Mouse (Mus musculus) myocyte (in vitro differentiated cells): Measurements from ENCODE around the gene Zdhhc16. TPM values are rescaled to one million over a fixed set of nuclear protein-coding genes. Genes with fewer than 3 reads are reported as not detected.

ENCODE experiments used
- H3K27me3 ChIP-seq: one replicate; pipeline ENCODE4 v1.6.1; 2011; ENCODE audit not compliant: control insufficient read depth, insufficient read depth, insufficient read length
- H3K36me3 ChIP-seq: one replicate; pipeline ENCODE4 v1.6.1; 2011; ENCODE audit not compliant: control insufficient read depth, insufficient read depth
- H3K4me2 ChIP-seq: one replicate; pipeline ENCODE4 v1.6.1; 2011; ENCODE audit warnings: low read depth, control low read depth
- H3K4me3 ChIP-seq: one replicate; pipeline ENCODE4 v1.5.1; 2011; ENCODE audit warnings: mild to moderate bottlenecking, control low read depth, moderate library complexity
- H3K79me2 ChIP-seq: one replicate; pipeline ENCODE4 v1.6.1; 2011; ENCODE audit not compliant: control insufficient read depth, insufficient read depth
- H3ac ChIP-seq: one replicate; pipeline ENCODE4 v1.6.1; 2011; ENCODE audit not compliant: control insufficient read depth, insufficient read length
- CEBPB ChIP-seq: IDR thresholded peaks from 2 replicates; pipeline ENCODE4 v1.6.1; 2011; ENCODE audit warnings: mild to moderate bottlenecking, moderate library complexity; ENCODE audit not compliant: poor library complexity, insufficient read depth, severe bottlenecking
- E2F4 ChIP-seq: IDR thresholded peaks from one replicate; pipeline ENCODE4 v1.6.1; 2011; ENCODE audit warnings: mild to moderate bottlenecking, control low read depth, moderate library complexity; ENCODE audit not compliant: insufficient read depth
- MAX ChIP-seq: IDR thresholded peaks from one replicate; pipeline ENCODE4 v1.6.1; 2011; ENCODE audit warnings: low read depth, mild to moderate bottlenecking, control low read depth
- MYOD1 ChIP-seq, 3 experiments: IDR thresholded peaks; one replicate each; pipeline ENCODE4 v1.6.1; 2011; ENCODE audit warnings: control low read depth in 2 of 3, low read depth in 2 of 3, mild to moderate bottlenecking in 2 of 3, moderate library complexity in 1 of 3; ENCODE audit not compliant: insufficient read length in 2 of 3, control insufficient read depth in 1 of 3
- MYOG ChIP-seq, 3 experiments: IDR thresholded peaks; one replicate each; pipeline ENCODE4 v1.6.1; 2011; ENCODE audit warnings: control low read depth in 2 of 3, low read depth in 2 of 3, mild to moderate bottlenecking in 2 of 3; ENCODE audit not compliant: insufficient read length in 2 of 3, control insufficient read depth in 1 of 3, insufficient read depth in 1 of 3
- POLR2A ChIP-seq: IDR thresholded peaks from one replicate; pipeline ENCODE4 v1.6.1; 2011; ENCODE audit warnings: low read depth, mild to moderate bottlenecking, control low read depth, moderate library complexity; ENCODE audit not compliant: insufficient read length
- POLR2AphosphoS2 ChIP-seq: IDR thresholded peaks from one replicate; pipeline ENCODE4 v1.6.1; 2011; ENCODE audit warnings: low read depth, control low read depth; ENCODE audit not compliant: insufficient read length
- SRF ChIP-seq: IDR thresholded peaks from one replicate; pipeline ENCODE4 v1.6.1; 2011; ENCODE audit warnings: low read depth; ENCODE audit not compliant: control insufficient read depth, insufficient read length
- TCF12 ChIP-seq: IDR thresholded peaks from one replicate; pipeline ENCODE4 v1.6.1; 2011; ENCODE audit warnings: mild to moderate bottlenecking, control low read depth; ENCODE audit not compliant: poor library complexity, insufficient read depth, severe bottlenecking
- TCF3 ChIP-seq: IDR thresholded peaks from one replicate; pipeline ENCODE4 v1.6.1; 2011; ENCODE audit warnings: low read depth, control low read depth; ENCODE audit not compliant: insufficient read length
- polyA plus RNA-seq: library from polyadenylated mRNA; unstranded; fragments of >200 nt; fragmentation: generic; extraction: Trizol; gene quantifications from one replicate; pipeline ENCODE4 v1.2.1, GENCODE M21; 2012; ENCODE audit warnings: missing spikeins

The Zdhhc16 gene
- polyA plus RNA-seq, 1 experiment = 124 TPM

DNA sequence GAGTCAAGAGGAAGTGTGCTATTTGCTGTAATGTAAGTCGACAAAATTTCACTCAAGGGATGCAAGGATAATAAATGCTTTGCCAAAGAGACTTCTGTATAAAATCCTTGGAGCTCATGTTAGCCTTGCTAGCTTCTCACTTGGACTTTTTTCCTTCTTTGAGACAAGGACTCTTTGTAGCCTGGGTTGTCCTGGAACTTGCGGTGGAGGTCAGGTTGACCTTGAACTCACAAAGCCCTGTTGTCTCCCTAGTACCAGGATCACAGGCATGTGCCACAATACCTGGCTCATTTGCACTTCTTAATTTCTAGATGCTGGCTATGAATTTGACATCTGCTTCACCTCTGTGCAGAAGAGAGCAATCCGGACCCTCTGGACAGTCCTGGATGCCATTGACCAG is 18.0 kb upstream of the Zdhhc16 start:
- Histone ChIP-seq H3K36me3 (peaks cover 43% of the 10 kb centered on the region), H3K4me3 (no peak overlapping the region), H3K79me2 (peaks cover 51% of the 10 kb centered on the region), H3ac (no peak overlapping the region), H3K27me3 (no peaks in the 10 kb centered on the region), H3K4me2 (peak overlapping the region; percentile 88)
- no peak for TF ChIP-seq MYOD1 (IDR thresholded peaks at IDR 0.05; ENCODE audit: control insufficient read depth in 1 of 3, insufficient read length in 2 of 3, low read depth in 2 of 3)

DNA sequence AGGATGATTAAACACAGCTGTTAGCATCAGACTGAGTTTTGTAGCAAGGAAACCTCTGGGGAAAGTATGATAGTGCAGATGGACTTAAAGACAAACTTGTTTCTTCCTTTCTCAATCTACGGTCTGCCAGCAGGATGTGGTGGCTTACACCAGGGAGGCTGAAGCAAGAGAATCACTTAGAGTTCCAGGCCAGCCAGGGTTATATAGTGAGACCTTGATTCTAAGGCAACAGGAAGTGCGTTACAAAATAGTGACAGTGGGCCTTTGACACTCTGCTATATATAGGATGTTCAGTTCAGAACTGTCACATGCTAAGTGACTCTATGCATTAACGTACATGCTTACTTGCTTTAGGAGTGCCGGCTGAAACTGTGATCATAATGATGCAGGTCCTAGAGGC is 16.4 kb upstream of the Zdhhc16 start:
- Histone ChIP-seq H3K27me3 (no peaks in the 10 kb centered on the region), H3K4me2 (no peak overlapping the region), H3K79me2 (peaks cover 51% of the 10 kb centered on the region), H3ac (no peak overlapping the region), H3K36me3 (peaks cover 43% of the 10 kb centered on the region), H3K4me3 (no peak overlapping the region)
- TF ChIP-seq MYOD1 (IDR thresholded peaks at IDR 0.05; ENCODE audit: control insufficient read depth in 1 of 3, insufficient read length in 2 of 3, low read depth in 2 of 3) (no peak), POLR2AphosphoS2 (peak; percentile 22)

DNA sequence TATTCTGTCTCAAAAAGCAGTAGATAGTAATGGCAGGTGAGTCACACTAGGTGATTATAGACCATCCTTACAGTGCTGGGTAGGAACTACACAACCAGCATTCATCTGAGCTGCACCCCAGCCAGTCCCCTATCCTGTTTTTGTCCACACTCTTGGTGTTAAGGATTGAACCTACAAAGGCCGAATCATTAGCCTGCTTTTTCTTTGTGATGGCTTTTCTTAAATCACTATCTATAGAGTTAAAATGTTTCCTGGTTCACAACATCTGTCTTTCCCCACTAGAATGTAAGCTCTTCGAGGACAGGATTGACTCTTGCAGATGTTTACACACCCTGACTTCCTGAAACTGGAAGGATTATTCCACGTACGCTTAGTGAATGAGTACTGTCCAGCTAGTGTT is 13.8 kb upstream of the Zdhhc16 start:
- H3K36me3 ChIP-seq = peaks cover 49% of the 10 kb centered on the region
- H3K4me3 ChIP-seq = no peak overlapping the region
- no peaks in the 10 kb centered on the region for H3K27me3 ChIP-seq
- H3ac ChIP-seq = no peak overlapping the region
- no peak overlapping the region for H3K4me2 ChIP-seq
- TF ChIP-seq POLR2AphosphoS2 (peak; percentile 9), MYOG (IDR thresholded peaks at IDR 0.05; ENCODE audit: control insufficient read depth in 1 of 3, insufficient read depth in 1 of 3, insufficient read length in 2 of 3, low read depth in 2 of 3) (no peak)
- H3K79me2 ChIP-seq = peaks cover 25% of the 10 kb centered on the region

GRCm38 (mm10) chr19:41920412-41921067 is 12.7 kb upstream of the Zdhhc16 start:
- TF ChIP-seq POLR2AphosphoS2 = peak; percentile 69
- TF ChIP-seq E2F4 = no peak
- no peak for TF ChIP-seq POLR2A
- Histone ChIP-seq H3K4me2 (no peak overlapping the region), H3ac (no peak overlapping the region), H3K27me3 (no peaks in the 10 kb centered on the region), H3K4me3 (no peak overlapping the region), H3K36me3 (peaks cover 43% of the 10 kb centered on the region), H3K79me2 (peaks cover 15% of the 10 kb centered on the region)

DNA sequence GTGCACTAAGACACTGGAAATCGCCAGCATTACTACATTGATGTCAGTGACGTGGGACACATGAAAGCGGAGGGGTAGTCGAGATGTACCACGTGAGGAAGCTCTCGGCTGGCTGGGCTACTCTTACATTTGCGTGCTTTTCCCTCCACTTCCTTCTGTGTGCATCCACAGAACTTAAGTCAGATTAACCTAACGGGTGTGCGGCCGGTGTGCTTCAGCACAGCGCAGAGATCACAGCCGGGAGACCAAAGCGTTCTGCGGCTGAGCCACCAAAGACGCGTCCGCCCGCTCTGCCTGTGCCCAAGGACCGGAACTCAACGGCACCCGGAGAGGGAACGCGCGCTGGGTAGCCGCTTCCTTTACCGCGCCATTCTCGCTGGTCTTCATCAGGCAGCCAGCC is 594 bp upstream of the Zdhhc16 start:
- H3K79me2 ChIP-seq = peaks cover 52% of the 10 kb centered on the region
- TF ChIP-seq POLR2A = no peak
- peaks cover 16% of the 10 kb centered on the region for H3K36me3 ChIP-seq
- H3K27me3 ChIP-seq = no peaks in the 10 kb centered on the region
- peak overlapping the region; percentile 75 for H3ac ChIP-seq
- H3K4me3 ChIP-seq = peak overlapping the region; percentile 95
- H3K4me2 ChIP-seq = peak overlapping the region; percentile 95

GRCm38 (mm10) chr19:41934124-41934523 is 844 bp downstream of the Zdhhc16 start:
- Histone ChIP-seq H3ac (peak overlapping the region; percentile 75), H3K36me3 (peaks cover 14% of the 10 kb centered on the region), H3K4me2 (peak overlapping the region; percentile 81), H3K27me3 (no peaks in the 10 kb centered on the region), H3K4me3 (peak overlapping the region; percentile 95), H3K79me2 (peaks cover 64% of the 10 kb centered on the region)
- TF ChIP-seq E2F4 (no peak), SRF (no peak), TCF3 (no peak), CEBPB (no peak), MAX (no peak), MYOD1 (IDR thresholded peaks at IDR 0.05; ENCODE audit: control insufficient read depth in 1 of 3, insufficient read length in 2 of 3, low read depth in 2 of 3) (no peak)

GRCm38 (mm10) chr19:41935921-41936320 is 2.6 kb downstream of the Zdhhc16 start:
- peaks cover 18% of the 10 kb centered on the region for H3K36me3 ChIP-seq
- no peaks in the 10 kb centered on the region for H3K27me3 ChIP-seq
- H3ac ChIP-seq = no peak overlapping the region
- peaks cover 75% of the 10 kb centered on the region for H3K79me2 ChIP-seq
- peak overlapping the region; percentile 95 for H3K4me3 ChIP-seq
- peak overlapping the region; percentile 81 for H3K4me2 ChIP-seq
- no peak for TF ChIP-seq E2F4
- no peak for TF ChIP-seq TCF12
- no peak for TF ChIP-seq CEBPB
- TF ChIP-seq POLR2A = no peak
- no peak for TF ChIP-seq MYOD1 (IDR thresholded peaks at IDR 0.05; ENCODE audit: control insufficient read depth in 1 of 3, insufficient read length in 2 of 3, low read depth in 2 of 3)
- TF ChIP-seq SRF = no peak
